Mouse (Mus musculus) lung, postnatal 10 days (tissue): ENCODE results near the gene Rpn1.

Experiments used
- DNase-seq: peaks from one replicate; pipeline ENCODE4 v3.0.0; 2021

The Rpn1 gene

GRCm38 (mm10) chr6:88084278-88085151, at the start of gene Rpn1:
Gene Rpn1 (plus strand): TSS chr6:88084482.
- peak; percentile 99 for DNase-seq

- no peak for DNase-seq
Measured at GRCm38 (mm10) chr6:88037471-88038045, 46.7 kb upstream of the Rpn1 start.

GRCm38 (mm10) chr6:88039426-88039825, 44.9 kb upstream of the Rpn1 start:
- DNase-seq, result no peak

- DNase-seq, result peak; percentile 28
Measured at GRCm38 (mm10) chr6:88041221-88041620, 43.1 kb upstream of the Rpn1 start.

GRCm38 (mm10) chr6:88042336-88042735, 41.9 kb upstream of the Rpn1 start:
- no peak for DNase-seq

GRCm38 (mm10) chr6:88044234-88044576, 40.1 kb upstream of the Rpn1 start:
- no peak for DNase-seq

GRCm38 (mm10) chr6:88044577-88045405, 39.5 kb upstream of the Rpn1 start, which contains the start of gene Rab7:
Gene Rab7 (minus strand): TSS chr6:88045270.
- DNase-seq, result peak; percentile 98

GRCm38 (mm10) chr6:88045406-88045766, 38.9 kb upstream of the Rpn1 start:
- DNase-seq, result no peak

GRCm38 (mm10) chr6:88047853-88048252, 36.4 kb upstream of the Rpn1 start:
- no peak for DNase-seq

- no peak for DNase-seq
Measured at GRCm38 (mm10) chr6:88049008-88049407, 35.3 kb upstream of the Rpn1 start.

- DNase-seq, result no peak
Measured at GRCm38 (mm10) chr6:88051206-88051605, 33.1 kb upstream of the Rpn1 start.

GRCm38 (mm10) chr6:88053228-88054080, 30.8 kb upstream of the Rpn1 start:
- DNase-seq, result peak; percentile 21

- DNase-seq, result peak; percentile 41
Measured at GRCm38 (mm10) chr6:88054081-88054835, 30.0 kb upstream of the Rpn1 start.

- DNase-seq, result no peak
Measured at GRCm38 (mm10) chr6:88055663-88056062, 28.6 kb upstream of the Rpn1 start.

GRCm38 (mm10) chr6:88056866-88057265, 27.4 kb upstream of the Rpn1 start:
- no peak for DNase-seq

- DNase-seq, result no peak
Measured at GRCm38 (mm10) chr6:88059903-88060302, 24.4 kb upstream of the Rpn1 start.

GRCm38 (mm10) chr6:88060602-88061001, 23.7 kb upstream of the Rpn1 start:
- no peak for DNase-seq

GRCm38 (mm10) chr6:88061406-88061805, 22.9 kb upstream of the Rpn1 start:
- DNase-seq, result no peak

- DNase-seq, result no peak
Measured at GRCm38 (mm10) chr6:88062398-88062797, 21.9 kb upstream of the Rpn1 start.

- no peak for DNase-seq
Measured at GRCm38 (mm10) chr6:88064072-88064642, 20.1 kb upstream of the Rpn1 start.

- peak; percentile 80 for DNase-seq
Measured at GRCm38 (mm10) chr6:88065116-88065515, 19.2 kb upstream of the Rpn1 start.
